Mouse (Mus musculus) ES-E14 (cell line): ENCODE data around the gene Rgs3.

Experiments used
- CHD2 ChIP-seq: IDR thresholded peaks from 2 replicates; pipeline ENCODE4 v1.6.1; 2014; ENCODE audit warnings: mild to moderate bottlenecking, low read depth, low read length, inconsistent platforms
- HCFC1 ChIP-seq: IDR thresholded peaks from 2 replicates; pipeline ENCODE4 v1.6.1; 2012; ENCODE audit warnings: low read length, inconsistent platforms, borderline replicate concordance; ENCODE audit not compliant: insufficient read depth
- MAFK ChIP-seq: IDR thresholded peaks from 2 replicates; pipeline ENCODE4 v1.6.1; 2014; ENCODE audit warnings: mild to moderate bottlenecking, low read depth, low read length, inconsistent platforms; ENCODE audit not compliant: insufficient read depth
- ZC3H11A ChIP-seq: IDR thresholded peaks from 2 replicates; pipeline ENCODE4 v1.6.1; 2012; ENCODE audit warnings: low read depth, mild to moderate bottlenecking, inconsistent platforms, low read length, borderline replicate concordance
- ZNF384 ChIP-seq: IDR thresholded peaks from 2 replicates; pipeline ENCODE4 v1.6.1; 2012; ENCODE audit warnings: low read depth, low read length, inconsistent platforms

DNA sequence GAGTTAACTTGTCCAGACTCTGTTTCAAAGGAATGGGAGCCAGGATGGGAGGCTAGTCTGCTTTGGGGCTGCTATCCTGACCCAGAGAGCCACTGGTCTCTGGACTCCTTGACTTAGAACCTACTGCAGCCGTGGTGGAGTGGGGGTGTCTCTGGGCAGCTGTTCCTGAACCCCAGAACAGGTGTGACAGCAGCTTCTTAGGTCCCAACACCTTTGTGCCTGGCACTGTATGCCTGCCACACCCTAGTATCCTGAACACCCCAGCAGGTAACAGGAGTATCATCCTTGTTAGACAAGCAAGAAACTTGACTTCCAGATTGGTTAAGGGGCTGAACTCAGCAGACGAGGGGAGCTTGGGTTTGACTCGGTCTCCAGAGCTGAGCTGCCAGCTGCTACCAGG, 138.9 kb downstream of the Rgs3 start:
- no peak for TF ChIP-seq HCFC1
- TF ChIP-seq MAFK, result no peak
- TF ChIP-seq CHD2, result no peak
- TF ChIP-seq ZNF384, result no peak
- TF ChIP-seq ZC3H11A, result no peak
